Mouse (Mus musculus) ovary, postnatal 14 days (tissue): ENCODE measurements around the gene Osbpl10.
"Not testable (repeated sequence)": the region's sequence is repeated elsewhere in the genome, so short reads cannot be mapped to it uniquely, and the experiment has no call there.

Experiments
- DNase-seq: peaks from one replicate; pipeline ENCODE4 v3.0.0; 2022; ENCODE audit warnings: low spot score

The Osbpl10 gene

GRCm38 (mm10) chr9:114978281-114979111 is at the start of gene Osbpl10:
Osbpl10 (plus strand) TSS chr9:114978569.
- peak; percentile 70 for DNase-seq

- peak; percentile 65 for DNase-seq
These were observed 47.8 kb upstream of the Osbpl10 start for GRCm38 (mm10) chr9:114930464-114931090.

- no peak for DNase-seq
These were observed 45.8 kb upstream of the Osbpl10 start for GRCm38 (mm10) chr9:114932607-114933006.

- DNase-seq, result no peak
These were observed 45.2 kb upstream of the Osbpl10 start for GRCm38 (mm10) chr9:114933037-114933722.

GRCm38 (mm10) chr9:114933723-114934171 is 44.6 kb upstream of the Osbpl10 start, which contains the start of gene Gpd1l:
Gpd1l (minus strand) TSS chr9:114933987.
- DNase-seq, result peak; percentile 91

GRCm38 (mm10) chr9:114934231-114934630 is 44.1 kb upstream of the Osbpl10 start:
- no peak for DNase-seq

- DNase-seq, result no peak
These were observed 43.0 kb upstream of the Osbpl10 start for GRCm38 (mm10) chr9:114935321-114935720.

- DNase-seq, result no peak
These were observed 41.7 kb upstream of the Osbpl10 start for GRCm38 (mm10) chr9:114936687-114937086.

- DNase-seq, result no peak
These were observed 33.7 kb upstream of the Osbpl10 start for GRCm38 (mm10) chr9:114944642-114945041.

- no peak for DNase-seq
These were observed 32.8 kb upstream of the Osbpl10 start for GRCm38 (mm10) chr9:114945576-114945975.

GRCm38 (mm10) chr9:114948395-114948794 is 30.0 kb upstream of the Osbpl10 start:
- DNase-seq, result no peak

GRCm38 (mm10) chr9:114952866-114953265 is 25.5 kb upstream of the Osbpl10 start:
- DNase-seq, result no peak

GRCm38 (mm10) chr9:114955340-114955739 is 23.0 kb upstream of the Osbpl10 start:
- no peak for DNase-seq

GRCm38 (mm10) chr9:114956945-114957344 is 21.4 kb upstream of the Osbpl10 start:
- peak; percentile 22 for DNase-seq

GRCm38 (mm10) chr9:114960043-114960789 is 18.2 kb upstream of the Osbpl10 start:
- DNase-seq, result no peak

- DNase-seq, result no peak
These were observed 17.5 kb upstream of the Osbpl10 start for GRCm38 (mm10) chr9:114960844-114961243.

- DNase-seq, result no peak
These were observed 14.3 kb upstream of the Osbpl10 start for GRCm38 (mm10) chr9:114964093-114964492.

- DNase-seq, result not testable (repeated sequence)
These were observed 12.1 kb upstream of the Osbpl10 start for GRCm38 (mm10) chr9:114966286-114966685.

GRCm38 (mm10) chr9:114977461-114978280 is 698 bp upstream of the Osbpl10 start:
- DNase-seq, result no peak

GRCm38 (mm10) chr9:114979969-114980368 is 1.6 kb downstream of the Osbpl10 start:
- no peak for DNase-seq
